Mouse (Mus musculus): Measurements from ENCODE around the gene Plekhg1.

- TF ChIP-seq CTCF (IDR thresholded peaks at IDR 0.05; ENCODE audit: low read depth) (no peak), EP300 (IDR thresholded peaks at IDR 0.05; ENCODE audit: low read depth) (no peak)
These were observed 111.3 kb downstream of the Plekhg1 start for GRCm38 (mm10) chr10:3851461-3851860.

Measured in liver, embryonic 14.5 days (tissue).